Mouse (Mus musculus) heart, adult 11 months (tissue): ENCODE results near the gene Krt14.
A peak's percentile ranks its signal among the peaks of the same experiment; 100 is the strongest.
"Not testable (repeated sequence)": the region's sequence is repeated elsewhere in the genome, so short reads cannot be mapped to it uniquely, and the experiment has no call there.

Experiments used
- DNase-seq: peaks from one replicate; pipeline ENCODE4 v3.0.0; 2022

Krt14 gene

DNA sequence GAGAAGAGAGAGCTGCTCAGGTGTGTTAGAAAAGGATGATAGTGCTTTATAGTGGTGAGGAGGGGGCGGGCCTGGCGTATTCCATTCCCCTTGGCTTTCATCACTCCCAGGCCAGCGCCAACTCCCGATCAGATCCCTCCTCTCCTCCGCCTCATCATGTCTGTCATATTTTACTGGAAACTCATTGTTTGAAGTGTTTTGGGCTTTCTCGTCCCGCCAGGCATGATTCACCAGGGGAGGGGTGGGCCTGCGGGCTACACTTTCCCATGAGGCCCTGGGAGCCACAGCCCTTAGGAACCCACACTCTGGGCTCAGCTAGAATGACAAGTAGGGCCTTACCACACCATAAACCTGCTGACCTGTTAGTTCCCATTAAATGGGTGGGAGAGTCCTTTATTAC, at the start of gene Krt14:
Gene Krt14, minus strand, starts transcription at position 51 of the 400 bp plus-strand sequence.
- no peak for DNase-seq

DNA sequence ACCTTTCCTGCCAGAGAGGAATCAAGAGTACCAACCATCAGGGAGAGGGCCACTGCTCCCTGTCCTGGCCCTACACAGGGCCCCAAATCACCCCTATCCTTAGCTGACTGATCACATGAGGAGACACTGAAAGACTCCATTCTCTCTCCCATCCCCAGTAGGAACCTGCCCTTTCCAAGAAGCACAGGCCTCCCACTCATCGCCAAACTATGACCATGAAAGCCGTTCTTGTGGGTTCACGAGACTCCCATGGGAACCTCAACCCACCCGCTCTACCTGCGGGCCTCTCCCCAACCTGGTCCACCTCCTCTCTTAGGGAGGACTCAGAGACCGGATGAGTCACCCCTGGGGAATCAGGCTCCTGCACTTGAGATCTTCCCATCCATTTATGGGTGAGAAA, 48.2 kb upstream of the Krt14 start:
- peak; percentile 77 for DNase-seq

DNA sequence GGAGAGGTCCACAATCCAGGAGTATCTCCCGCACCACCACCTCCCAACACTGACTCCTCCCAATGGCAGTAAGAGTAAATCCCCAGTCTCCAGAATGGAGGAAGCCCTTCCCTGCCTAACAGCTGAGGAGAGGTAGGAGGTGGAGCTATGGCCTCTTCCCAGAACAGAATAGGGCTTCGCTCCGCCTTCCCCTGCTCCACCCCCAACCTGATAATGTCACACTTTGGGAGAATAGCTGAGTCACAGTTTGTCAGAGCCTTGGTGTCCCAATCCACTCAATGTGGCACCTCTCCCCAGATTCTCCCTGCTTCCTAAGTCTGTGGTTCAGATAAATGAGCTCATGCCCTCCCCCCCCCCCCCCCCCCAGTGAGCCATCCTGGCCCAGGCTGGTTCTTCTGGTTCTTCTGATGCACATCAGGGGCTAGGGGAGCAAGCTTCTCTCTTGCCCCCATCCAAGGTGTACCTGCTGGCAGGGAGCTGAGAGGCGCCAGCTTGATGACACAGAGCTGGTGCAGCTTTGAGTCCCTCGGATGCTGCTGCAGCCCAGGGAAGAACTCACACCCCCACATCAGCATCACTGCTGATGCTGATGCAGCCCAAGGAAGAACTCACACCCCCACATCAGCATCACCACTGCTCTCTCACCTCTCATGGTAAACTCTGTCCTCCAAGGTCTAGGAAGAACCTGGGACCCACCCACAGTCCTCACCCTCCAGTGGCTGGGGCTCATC, 47.2 kb upstream of the Krt14 start:
- peak; percentile 61 for DNase-seq

DNA sequence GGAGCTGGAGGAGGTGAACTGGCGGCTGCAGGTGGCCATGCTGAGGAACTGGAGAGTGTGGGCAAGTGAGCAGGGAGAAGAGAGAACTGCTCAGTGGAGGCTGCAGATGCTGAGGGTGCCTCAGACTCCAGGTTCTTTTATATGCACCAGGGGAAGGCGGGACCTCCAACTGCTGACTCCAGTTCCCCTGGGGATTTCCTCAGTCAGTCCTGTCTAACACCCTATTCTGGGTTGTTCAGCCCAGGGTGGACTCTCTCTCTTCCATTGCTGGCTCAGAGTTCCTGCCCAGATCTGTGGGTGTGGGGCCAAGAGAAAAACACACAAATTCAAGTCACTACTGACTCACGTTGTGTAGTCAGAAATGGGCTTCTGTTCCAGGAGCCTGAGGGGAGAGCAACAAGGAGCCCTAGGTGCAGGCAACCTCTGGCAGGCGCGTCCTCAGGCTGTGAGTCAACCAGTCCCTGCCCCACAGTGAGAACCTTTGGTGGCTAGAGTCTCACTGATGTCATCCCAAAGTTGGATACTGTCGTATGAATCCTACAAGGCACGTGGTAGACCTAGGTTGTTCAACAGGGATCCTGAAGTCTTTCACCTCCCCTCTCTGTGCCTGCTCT, 41.6 kb upstream of the Krt14 start, which contains the start of gene Krt16:
Gene Krt16, minus strand, starts transcription at position 51 of the 614 bp plus-strand sequence.
- peak; percentile 79 for DNase-seq

DNA sequence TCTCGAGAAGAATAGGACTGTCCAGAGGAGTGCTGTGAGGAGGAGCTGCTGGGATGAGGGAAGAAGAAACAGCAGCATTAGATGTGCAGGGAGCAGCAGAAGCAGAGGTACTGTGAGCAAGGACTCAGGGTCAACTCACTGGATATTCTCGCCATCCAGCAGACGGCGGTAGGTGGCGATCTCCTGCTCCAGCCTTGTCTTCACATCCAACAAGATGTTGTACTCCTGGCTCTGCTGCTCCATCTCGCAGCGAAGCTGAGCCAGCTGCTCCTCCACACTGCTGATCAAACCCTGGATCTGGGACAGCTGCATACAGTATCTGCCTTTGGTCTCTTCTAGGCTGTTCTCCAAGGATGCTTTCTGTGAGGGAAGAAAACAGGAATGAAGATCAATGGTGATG, 39.1 kb upstream of the Krt14 start:
- DNase-seq = peak; percentile 79

DNA sequence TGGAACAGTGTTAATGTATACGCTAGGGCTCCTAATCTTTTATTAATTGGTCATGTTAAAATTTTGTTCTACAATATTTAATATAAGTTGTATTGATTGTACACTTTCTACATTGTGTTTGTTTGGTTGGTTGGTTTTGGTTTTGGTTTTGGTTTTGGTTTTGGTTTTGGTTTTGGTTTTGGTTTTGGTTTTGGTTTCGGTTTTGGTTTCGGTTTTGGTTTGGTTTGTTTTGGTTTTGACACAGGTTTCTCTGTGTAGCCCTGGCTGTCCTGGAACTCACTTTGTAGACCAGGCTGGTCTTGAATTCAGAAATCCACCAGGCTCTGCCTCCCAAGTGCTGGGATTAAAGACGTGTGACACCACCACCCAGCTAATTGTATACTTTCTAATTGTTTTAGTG, 32.9 kb upstream of the Krt14 start:
- not testable (repeated sequence) for DNase-seq

DNA sequence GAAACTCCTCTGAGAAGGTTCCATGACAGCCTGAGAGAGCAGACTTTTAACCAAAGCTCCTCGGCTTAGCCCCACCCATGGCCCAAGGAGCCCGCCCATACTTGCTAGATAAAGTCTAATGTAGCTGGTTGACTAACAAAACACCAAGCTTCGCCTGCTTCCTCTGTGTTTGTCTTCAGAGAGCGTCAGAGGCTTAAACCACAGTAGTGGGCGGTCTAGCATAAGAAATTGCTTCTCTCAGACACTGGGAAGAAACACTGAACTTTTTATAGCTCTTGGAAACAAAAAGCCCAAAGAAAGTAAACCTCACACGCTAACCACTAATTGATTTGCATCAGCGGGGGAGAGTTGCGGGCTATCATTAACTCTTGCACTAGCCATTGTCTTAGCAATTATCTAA, 14.4 kb upstream of the Krt14 start:
- no peak for DNase-seq

DNA sequence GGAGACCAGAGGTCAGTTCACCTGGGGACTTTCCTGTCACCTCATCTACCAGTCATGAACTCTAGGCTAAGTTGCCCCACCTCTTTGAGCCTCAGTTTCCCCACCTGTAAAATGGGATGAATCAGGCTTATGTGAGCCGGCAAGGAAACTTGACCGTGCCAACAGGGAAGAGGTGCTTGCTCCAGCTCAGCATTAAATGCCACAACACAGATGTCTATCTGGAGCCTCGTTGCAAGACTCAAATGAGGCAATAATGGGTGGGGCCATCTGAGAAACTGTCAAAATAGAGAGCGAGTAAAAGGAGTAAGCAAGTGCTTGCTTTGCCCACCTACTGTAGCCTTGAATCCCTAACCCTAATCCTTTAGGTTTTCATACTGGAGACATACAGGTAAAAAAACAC, 12.0 kb upstream of the Krt14 start:
- DNase-seq = no peak

DNA sequence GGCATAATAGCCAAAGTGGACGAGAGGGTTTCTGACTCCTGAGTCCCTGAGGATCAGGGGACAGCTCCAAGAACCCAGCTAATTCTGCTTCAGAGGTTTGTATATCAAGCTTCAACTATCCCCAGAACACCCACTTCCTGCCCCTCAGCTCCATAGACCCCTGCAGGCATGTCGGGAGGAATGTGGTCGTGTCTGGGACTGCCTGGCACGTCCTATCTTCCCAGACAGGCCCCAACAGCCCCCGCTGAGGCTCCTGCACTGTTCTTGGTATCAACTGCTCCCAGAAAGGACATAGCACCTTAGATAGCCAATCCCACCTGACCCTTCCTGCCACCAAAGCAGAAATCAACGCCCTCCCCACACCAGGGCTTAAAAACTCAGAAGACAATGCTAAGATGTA, 1.2 kb upstream of the Krt14 start:
- DNase-seq = no peak

DNA sequence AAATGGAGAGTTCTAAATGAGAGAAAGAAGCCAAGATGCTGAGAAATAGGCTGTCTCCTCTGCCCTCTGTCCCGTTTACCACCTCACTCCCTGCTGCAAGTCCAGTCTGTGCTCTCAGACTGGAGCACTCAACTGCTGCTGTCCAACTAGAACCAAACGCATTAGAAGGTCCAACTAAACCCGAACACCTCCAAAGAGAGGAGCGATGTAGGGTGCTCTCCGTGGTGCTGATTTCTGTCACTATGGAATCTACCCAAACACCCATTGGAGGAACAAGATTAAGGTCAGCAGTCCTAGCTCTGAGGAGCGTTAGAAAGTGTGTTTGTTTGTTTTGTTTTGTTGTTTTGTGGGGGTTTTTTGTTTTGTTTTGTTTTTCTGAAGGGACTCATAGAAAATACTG, 3.9 kb downstream of the Krt14 start:
- DNase-seq = no peak

DNA sequence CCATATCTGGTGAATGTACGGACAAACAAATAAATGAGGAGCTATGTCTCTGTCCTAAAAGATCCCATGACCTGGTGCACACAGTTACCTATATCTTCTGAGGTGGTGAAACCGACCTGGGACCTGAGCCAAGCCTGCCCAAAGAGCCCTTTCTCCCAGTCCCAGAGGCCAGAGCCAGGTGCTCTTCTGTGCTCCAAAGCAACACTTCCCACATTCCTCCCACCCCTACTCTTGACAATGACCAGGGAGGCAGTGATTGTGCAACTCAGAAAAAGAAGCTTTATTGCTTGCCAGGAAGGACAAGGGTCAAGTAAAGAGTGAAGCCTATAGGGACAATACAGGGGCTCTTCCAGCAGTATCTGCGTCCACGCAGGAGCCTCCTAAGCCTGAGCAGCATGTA, 4.4 kb downstream of the Krt14 start:
- DNase-seq = no peak

DNA sequence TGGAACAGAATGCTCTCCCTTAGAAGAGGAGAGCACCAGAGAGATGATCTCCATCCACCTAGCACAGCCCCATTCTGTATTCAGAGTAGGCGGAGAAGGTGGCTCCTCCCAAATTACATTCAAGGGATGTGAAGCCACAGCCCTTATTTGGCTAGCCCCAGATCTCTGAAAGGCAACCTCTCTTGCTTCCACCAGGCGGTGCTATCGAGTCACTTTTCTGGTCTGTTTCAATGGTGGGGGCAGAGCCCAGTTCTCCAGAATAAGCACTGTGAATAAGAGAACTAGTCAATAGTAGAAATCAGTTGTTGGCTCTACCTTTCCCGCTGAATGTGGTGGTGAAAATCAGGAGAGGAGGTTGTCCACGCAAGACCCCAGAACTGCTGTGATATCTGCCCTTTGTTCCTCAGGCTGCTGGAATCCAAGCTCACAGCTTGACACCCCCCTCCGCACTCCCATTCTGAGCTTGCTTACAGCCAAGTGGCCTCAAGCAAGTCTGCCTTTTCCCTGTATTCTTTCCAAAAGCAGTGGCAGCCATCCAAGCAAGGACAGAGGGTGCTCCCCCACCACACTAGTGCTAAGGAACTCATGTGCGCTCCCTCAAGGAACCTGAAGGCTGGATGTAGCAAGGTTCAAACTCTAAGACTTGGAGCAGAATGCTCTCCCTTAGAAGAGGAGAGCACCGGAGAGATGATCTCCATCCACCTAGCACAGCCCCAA, 7.1 kb downstream of the Krt14 start:
- no peak for DNase-seq

DNA sequence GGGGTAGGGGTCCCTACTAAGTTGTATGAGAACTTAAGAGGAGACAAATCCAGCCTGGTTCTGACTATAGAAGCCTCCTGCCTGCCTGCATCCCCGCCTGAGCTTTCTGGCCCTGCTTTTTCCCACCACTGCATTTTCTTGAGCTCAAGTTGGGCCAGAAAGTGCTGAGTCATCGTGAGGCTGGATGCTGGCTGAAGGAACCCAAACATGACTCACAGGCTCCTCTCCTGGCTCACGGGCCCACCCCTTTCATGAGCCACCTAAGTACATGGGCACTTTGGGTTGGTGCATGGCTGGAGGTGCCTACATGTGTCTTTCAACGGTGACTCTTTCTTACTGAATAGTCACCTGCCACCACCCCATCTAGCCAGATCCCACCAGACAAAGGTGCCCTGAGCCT, 8.7 kb downstream of the Krt14 start:
- DNase-seq = no peak

DNA sequence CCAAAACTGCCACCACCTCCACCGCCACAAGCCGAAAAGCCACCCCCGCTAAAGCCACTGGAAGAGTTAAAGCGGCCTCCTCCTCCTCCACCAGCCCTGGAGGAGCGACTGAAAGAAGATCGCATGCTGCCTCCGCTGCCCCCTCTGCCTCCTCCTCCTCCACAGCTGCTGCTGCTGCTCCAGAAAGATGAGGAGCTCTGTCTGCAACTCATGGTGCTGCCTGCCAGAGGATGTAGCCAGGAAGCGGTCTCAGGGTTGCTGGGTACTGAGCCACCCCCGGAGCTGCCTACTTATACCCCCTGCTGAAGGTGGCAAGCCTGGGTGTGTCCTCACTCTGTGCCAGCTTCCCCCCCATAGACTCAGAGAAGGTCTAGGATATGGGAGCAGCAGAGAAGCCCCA, 14.4 kb downstream of the Krt14 start, which contains the start of gene Krt9:
Gene Krt9, minus strand, starts transcription at position 255 of the 400 bp plus-strand sequence.
- DNase-seq = no peak

DNA sequence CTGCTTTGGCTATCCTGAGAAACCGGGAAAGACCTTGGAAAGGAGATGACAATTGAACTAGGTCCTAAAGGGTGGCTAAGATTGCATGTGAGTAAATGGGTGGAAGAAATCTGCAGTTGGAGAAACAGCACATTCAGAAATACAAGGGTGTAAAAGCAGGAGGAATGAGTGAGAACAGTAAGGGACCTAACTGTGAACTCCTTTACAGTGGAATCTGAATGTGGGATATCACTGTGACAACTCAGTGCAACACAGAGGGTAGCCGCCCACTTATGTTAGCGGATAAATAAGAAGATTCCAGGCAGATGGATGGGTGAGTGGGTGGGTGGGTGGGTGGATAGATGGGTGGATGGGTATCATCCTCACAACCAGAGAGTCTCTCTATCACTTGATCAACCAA, 15.5 kb downstream of the Krt14 start:
- no peak for DNase-seq

DNA sequence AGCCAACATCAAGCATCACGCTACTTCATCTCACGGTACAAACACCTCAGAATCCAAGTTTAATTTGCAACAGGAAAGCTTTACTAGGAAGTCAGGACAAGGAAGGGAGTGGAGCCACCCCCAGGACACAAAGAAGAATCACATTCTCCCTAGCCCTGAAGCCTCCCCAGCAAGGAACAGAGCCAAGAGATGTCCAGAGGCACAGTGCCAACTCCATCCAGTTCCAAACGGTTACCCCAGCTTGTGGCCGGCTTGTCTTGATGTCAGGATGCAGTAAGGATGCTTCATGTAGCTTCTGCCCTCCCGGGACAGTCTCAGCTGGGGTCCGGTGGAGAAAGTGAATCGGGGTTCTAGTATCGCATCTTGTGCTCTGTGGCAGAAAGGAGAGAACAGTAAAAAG, 20.6 kb downstream of the Krt14 start:
- no peak for DNase-seq

DNA sequence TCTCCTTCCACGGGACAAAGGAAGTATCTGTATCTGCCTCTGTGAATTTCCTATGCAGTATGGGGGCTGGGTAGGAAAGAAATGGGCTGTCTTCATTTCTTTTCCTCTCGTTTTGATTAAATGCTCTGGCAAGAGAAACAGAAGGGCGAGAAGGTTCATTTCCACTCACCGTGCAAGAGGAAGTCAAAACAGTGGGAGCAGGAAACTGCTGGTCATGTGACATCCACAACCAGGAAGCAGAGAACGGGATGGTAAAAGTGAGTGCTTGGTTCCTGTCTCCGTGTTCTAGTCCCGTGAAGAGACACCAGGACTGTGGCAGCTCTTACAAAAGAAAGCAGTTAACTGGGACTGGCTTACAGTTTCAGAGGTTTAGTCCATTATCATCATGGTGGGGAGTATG, 25.6 kb downstream of the Krt14 start:
- DNase-seq = no peak

DNA sequence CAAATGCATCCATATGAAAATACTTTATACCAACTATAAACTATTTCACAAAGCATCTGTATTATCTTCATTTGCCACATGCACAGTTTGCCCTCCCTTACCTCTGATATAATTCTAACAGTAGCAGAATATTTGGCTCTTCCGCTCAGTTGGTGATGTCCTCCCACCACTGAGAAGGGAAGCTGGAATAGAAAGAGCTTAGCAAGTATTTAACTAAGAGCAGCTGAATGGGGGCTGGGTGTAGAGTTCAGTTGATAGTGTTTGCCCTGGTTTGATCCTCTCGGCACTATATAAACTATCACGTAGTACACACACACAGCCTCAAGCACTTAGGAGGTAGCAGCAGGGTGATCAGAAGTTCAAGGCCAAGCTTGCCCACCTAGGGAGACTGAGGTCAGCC, 28.1 kb downstream of the Krt14 start:
- DNase-seq = no peak

DNA sequence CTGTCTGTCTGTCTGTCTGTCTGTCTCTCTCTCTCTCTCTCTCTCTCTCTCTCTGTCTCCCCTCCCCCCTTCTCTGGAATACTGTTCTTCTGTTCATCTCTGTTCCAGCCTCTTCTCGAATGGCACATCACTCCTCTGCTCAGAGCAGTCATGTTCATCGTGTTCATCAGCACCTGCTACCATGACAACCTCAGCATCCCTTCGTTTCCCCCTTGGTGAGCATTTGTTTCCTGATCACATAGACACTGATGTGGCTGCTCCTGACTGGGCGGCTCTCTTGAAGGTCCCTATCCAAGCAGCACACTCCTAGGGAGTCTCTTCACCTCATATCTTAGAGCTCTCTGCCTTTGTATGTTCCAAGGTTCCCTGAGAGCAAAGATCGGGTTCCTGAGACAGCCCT, 29.0 kb downstream of the Krt14 start:
- DNase-seq = no peak

DNA sequence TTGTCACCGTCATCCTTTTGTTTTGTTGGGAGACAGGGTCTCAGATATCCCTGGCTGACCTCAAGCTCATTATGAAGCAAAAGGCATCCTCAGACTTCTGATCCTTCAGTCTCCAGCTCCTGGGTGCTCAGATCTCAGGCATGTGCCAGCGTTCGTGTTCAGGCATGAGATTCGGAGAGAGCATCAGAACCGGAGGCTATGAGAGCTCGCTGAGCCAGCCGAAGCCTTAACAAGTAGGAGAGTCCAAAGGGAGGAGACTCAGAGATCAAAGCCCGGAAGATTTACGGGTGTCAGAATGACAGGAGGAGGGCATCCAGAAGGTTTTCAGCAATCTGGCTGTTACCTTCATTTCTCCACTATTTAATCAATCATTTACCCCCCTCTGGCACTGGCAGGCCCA, 30.6 kb downstream of the Krt14 start:
- no peak for DNase-seq

DNA sequence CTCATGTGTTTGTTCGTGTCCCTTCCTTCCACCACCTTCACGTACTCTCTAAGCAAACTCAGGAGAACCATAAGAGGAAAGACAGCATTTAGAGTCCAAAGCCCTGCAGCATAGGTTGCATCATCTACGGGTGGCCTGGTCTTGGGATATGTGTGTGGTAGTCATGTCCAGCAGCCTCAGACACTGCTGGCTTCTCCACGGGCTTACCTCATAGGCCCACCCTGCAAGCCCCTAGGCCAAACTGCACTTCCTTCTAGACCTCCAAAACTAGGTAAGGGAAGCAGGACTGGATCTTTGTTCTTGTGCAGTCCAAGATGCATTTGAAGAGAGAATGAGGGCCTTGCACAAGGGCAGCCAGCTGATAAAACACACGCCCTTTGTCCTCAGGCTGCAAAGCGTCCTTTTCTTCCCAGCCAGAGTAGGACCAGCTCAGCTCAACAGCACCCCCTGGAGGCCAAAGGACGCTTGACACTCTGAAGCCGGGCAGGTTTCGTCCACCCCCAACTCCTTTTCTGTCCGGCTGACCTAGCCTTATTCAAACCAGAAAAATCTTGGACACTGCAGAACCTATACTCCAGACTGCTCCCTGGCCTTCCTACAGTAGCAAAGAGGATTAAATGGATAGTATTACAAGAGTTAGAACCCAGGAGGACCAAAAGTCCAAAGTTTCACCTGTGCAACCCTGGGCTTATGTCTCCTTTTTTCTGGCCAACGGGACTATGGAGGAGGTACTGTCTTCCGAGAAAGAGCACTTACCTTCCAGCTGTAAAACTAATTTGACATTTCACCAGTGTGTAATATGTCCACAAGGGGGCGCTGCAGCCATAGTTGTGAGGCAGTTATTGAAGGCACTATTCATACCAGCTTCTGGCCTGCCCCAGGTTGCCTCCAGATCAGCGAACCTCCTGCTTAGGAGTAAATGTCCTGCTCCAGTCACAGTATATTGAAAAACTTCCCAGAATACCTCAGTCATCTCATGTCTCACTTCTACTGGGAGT, 38.3 kb downstream of the Krt14 start:
- DNase-seq = peak; percentile 87

DNA sequence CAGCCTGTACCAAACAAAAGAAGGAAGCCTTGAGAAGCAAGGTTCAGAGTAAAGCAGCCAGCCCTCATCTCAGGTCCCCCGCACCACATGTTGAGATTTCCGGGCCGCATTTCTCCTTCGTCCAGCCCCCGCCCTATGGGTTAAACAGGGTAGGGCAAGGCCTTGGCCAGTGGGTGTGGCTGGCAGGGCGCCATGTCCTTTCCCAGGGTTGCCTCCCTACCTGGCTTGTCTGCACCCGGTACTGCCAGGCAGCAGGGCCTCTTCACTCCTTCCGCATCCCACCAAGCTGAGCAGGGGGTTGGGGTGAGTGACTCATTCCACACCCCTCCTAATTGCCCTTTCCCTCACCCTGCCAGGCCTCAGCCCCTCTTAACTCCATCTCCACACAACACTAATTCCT, 39.3 kb downstream of the Krt14 start:
- peak; percentile 93 for DNase-seq

DNA sequence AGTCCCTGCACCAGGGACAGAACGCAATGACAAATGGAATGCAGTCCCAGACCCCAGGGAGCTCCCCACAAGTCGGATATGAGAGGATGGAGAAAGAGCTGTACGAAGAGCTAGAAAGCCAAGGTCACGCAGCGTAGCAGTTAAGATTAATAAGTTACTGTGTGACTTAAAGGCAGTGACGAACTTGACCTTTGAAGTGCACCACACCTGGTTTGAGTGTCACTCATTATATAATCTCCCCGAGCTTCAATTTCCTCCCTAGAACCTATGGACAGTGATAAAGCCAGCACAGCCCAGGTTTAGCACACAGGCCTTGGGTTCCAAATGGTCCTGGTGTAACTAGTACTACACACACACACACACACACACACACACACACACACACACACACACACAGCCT, 43.0 kb downstream of the Krt14 start:
- DNase-seq = no peak
